Mouse (Mus musculus): ENCODE results near the gene Scaper.

The Scaper gene

DNA sequence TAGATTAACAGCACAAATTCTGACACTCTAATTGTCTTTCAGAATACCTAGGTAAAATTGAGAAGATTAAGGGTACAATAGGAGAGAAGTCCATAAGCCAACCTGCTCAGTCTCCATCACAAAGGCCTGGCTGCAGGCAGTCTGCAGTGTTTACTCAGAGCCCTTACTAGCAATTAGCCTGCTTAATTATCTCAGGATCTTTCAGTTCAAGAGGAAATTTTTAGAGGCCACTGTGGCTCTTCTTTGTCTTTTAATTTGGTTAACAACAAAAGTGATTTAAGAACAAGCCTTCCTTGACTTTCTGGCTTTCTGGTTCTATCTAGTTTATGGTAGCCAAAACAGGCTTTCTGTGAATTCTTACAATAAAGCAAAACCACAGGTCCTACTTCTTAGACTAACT is 339.3 kb downstream of the Scaper start:
- no peak for DNase-seq

DNA sequence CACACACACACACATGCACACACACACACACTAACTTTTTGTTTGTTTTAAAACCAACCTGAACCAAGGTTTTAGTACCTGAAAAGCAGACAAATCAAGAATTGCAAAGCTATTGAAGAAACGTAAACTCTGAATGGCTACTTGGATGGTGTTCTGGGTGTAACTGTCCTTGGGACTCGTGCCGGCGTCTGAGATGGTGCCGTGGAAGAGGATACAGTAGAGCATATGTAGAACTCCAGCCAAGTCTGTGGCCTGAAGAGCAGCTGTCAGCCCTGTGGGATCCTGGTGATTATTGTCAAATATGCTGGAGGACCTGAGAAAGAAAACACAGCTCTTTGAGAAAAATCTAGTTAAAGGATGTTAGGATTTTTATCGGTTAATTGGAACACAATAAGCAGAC is 351.8 kb downstream of the Scaper start:
- no peak for DNase-seq

DNA sequence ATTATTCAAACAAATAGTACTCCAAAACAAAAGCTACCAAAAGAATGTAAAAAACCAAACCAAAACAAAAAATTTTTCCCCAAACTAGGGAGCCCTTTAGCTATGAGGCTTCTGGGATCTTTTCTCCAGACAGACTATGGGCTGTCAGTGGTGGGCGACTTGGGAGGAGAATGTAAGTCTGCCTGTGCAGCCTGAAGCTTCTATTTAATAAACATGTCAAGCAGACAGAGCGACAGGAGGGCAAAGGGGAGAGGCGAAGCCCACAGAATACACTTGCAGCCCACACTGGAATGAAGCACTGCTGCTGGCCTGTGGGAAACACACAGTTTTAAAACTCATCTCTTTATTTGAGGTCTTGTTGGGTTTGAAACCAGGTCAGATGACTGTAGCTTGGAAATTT is 356.5 kb downstream of the Scaper start:
- DNase-seq = no peak

DNA sequence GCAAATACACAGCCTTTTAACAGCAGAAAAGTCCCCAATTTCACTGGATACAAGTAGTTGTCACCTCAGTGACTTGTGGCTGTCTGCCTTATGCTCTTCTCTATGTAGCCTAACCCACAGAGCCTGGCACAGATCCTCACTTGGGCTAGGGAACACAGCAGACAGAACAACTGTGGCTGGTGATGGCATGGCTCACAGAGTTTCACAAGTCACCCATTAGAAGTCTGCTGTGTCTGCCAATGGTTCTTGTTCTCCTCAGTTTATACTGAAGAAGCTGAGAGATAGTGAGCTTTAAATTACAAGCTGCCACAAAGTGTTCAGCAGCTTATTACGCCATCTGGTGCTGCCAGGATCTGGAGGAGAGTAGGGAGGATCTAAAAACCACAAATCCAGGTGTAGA is 361.3 kb downstream of the Scaper start:
- no peak for DNase-seq

DNA sequence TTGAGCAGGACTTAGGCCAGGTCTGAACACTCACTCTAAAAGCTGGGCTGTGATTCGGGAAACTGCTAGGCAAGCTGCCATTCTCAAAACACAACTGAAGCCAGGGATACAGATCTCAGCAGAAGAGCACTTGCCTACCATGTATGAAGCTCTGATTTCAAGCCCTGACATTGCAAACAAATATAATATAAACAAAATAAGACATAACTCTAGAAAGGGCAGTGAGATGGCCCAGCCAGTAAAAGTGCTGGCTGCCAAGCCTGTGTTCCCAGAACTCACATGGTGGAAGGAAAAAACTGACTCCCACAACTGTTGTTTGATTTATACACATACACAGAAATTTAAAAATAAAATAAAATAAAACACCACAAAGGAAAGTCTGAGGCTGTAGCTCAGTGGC is 366.8 kb downstream of the Scaper start:
- no peak for DNase-seq

DNA sequence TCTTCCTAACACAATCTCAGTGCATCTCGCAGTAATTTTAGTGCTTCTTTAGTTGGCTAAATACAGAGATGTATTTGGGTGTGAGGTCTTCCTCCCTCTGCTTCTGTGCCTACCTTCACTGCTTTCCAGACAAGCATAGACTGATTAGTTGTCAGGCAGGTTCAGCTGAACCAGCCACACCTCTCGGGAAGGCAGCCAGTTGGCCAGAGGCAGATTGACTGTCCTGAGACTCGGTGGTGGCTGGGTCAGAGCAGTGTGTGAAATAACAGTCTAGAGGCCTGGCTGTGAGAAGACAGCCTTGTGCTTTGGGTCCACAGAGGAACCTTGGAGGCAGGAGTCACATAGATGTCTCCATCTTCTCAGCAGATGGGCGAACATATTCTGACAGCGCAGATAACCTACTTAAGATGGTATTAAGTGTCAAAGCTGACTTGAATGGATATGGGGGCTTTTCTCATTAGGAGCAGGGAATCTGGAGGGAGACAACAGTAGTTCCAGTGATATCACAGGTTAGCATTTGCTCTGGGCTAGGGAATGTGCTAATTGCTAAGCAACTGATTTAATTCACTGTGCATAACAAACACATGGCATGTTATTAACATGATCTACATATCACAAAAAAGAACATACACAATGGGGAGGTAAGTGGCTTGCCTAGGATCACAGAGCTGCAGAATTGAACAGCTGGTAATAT is 369.3 kb downstream of the Scaper start:
- DNase-seq = peak; percentile 5

DNA sequence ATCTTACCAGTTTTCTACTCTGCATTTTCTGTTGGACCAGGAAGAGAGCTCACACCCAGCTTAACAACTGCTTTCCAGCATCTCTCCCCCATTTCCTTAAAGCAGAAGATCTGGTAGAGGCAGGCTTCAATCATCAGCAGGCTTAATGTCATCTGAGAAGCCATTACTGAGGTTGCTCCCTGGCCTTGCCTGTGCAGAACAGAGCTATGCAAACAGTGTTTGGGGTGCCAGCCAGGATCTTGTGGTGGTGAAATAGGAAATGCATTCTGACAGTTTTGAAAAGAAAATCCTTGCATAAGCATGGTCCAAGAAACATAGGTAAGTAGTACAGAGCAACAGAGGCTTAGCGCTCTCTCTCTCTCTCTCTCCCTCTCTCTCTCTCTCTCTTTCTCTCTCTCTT is 377.0 kb downstream of the Scaper start:
- no peak for DNase-seq

DNA sequence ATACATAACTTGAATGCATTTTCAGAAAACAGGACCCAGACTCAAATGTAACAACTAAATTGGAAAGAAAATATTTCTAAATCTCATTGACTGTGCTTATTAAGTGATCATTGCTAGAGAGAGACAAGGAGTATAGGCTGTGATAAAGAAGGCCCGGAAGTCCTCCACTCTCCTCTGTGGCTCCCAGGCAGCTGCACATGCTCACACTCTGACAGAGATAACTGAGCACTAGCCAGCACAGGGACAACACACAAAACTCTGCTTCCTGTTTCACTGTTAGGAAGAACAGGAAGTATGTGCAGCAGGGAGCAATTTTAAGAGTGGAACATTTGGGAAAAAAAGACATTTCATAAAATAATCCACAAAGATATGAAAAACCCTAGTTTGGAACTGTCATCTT is 382.9 kb downstream of the Scaper start:
- no peak for DNase-seq

DNA sequence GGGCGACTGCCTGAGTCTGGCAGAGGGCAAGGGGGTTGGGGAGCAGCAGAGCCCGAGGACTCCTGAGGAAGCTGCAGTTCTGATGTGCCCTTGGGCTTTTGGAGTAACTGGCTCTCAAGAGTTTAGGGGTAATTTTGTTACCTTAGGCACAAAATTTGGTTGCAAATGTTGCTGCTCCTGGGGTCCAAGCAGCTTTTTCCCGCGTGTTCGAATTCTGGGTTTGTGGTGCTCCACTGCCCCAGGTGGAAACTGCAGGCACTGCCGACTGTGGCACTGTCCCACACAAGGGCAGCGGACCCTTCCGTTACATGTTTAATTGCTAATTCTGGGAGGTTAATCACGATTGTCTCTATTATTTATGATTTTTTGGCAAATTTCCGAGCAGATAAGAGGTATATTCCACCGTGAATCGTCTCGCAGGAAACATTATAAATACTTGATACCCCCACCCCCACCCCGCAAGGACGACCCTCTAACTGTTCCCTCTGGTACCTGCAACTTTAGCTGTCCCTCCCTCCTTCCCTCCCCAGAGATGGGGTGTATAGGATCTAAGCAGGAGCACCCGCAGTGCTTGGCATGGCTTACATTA is 388.5 kb downstream of the Scaper start:
- no peak for DNase-seq

DNA sequence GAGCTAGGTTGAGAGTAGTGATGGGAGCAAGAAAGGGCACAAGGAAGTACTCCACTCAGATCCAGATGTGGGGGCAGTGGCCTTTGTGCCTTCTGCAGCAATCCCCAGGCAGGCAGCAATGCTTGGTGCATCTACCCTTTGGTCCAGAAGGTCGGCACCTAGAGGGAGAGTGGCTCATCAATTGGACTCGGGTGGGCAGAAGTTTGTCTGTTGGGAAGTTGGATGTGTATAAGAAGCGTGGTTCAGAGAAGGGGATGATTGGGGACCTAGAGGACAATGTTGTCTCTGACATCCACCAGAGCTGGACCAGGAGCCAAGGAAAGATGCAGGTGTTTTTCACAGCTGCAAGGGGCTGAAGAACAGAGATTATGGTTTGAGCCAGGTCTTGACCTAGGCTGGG is 389.0 kb downstream of the Scaper start:
- no peak for DNase-seq

DNA sequence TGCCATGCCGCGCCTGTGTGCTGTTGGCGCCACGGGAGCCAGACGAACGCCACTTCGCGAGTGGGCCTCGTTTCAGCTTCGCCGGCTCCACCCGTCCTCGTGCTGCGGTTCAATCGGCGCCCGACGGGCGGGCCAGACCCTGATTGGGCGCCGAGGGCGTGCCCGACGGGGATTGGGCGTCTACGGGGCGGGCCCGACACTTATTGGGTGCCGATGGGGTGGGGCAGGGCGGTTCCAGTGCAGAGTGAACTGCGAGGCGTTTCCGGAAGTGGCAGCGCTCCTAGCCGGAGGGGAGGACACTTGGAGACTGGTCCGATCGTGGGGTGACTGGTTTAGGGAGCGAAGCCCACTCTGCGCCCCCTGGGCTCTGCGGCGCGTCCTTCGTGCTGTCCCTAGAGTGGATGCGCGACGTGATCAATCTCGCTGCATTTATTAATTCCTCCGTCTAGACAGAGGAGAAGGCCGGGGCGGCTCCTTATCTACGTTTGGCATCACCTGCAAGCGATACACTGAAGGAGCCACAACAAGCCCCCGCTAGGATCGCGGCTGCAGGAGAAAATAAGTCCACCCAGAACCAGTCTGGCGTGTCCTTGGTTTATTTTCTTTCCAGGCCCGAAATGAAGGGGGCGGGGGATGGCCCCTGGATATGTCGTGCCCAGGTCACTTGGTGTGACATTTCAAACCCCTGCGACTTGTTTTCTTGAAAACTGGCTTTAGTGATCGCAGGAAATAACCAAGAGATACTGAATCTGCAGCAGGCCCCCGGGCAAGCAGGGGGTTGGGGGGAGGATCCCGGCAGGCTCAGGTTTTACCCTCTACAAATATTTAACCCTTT is 391.5 kb downstream of the Scaper start:
- no peak for DNase-seq

DNA sequence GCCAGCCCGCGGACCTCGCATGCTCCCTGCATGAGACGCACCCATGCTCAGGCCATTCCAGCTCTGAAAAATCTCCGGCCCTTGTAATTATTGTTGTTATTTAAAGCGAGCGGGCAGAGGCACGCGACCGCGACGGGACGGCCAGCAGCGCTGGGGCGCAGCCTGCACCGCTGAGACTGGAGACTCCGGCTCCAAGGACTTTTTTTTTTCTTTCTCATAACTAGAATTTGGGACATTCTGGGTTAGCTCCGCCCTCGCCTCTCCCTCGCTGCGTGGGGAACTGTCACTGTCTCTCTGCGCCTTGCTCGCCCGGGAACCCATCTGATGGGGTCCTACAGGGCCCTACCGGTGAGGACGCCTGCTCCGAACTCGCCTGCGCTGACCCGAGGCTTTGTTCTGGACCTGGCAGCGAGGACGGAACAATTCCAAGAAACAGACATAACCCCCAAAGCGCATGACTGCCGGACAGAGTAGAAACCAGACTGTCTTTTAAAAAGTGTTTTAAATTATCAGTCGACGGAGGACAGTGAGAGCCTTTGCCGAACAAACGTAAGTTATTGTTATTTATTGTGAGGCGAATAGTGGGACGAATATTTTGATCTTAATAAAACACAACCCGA is 392.3 kb downstream of the Scaper start:
- DNase-seq = no peak

DNA sequence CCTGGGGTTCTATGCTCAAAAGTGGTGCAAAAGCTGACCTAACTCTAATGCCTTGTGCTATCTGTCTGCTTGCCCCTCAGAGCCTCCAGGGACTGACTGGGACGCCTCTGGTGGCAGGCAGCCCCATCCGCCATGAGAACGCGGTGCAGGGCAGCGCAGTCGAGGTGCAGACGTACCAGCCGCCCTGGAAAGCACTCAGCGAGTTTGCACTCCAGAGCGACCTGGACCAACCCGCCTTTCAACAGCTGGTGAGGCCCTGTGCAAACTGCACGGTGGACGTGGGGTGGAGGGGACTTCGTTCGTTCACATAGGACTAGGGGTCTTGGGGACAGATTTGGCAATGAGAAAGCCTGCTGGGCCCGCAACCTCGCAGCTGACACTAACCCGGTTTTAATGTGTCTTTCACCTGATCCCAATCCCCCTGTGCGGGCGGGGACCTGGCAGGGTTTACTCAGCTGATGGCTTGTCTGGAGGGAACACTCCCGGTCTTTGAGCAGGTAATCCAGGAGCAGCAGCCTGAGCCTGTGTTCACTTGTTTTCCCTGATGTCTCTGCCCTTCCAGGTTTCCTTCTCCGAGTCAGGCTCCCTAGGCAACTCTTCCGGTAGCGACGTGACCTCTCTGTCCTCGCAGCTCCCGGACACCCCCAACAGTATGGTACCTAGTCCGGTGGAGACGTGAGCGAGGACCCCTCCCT is 392.9 kb downstream of the Scaper start:
- DNase-seq = peak; percentile 28

DNA sequence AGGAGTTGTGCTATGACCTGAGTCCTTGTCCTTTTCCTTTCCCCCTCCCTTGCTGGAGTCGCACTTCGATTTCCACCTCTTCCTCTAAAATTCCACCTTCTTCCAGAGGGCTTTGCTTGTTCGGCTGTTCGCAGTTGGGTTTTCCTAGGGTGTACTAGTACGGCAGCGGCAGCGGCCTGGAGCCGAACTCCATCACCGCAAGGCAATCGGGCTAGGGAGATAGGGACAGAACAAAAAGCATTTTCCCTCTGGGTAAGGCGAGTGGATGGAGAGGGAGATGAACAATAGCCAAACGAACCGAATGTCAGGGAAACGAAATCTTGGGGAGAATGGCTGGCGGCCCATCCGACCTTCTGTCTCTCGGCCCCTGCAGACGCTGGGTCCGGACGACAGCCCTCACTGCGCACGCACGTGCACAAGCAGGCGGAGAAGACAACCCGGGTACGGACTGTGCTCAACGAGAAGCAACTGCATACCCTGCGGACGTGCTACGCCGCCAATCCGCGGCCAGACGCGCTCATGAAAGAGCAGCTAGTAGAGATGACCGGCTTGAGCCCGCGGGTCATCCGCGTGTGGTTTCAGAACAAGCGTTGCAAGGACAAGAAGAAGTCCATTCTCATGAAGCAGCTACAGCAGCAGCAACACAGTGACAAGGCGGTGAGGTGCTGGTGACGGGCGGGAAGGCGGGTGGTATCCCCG is 394.1 kb downstream of the Scaper start:
- peak; percentile 35 for DNase-seq

DNA sequence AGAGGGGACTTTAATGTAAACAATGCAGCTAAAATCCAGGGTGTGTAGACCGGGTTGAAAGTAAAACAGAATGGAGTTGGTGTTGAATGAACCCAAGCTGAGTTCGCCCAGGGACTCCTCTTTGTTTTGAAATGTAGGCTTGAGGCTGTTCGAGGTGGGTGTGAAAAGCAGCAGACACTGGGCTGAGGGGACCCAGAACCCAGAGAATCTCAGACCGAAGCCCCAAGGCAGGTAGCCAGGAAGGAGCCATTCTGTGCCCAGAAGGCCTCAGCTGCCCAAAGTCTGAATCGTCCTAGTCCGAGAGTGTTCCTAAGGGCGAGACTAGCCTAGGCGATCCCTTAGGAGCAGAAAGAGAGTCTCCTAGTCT is 394.6 kb downstream of the Scaper start:
- no peak for DNase-seq

DNA sequence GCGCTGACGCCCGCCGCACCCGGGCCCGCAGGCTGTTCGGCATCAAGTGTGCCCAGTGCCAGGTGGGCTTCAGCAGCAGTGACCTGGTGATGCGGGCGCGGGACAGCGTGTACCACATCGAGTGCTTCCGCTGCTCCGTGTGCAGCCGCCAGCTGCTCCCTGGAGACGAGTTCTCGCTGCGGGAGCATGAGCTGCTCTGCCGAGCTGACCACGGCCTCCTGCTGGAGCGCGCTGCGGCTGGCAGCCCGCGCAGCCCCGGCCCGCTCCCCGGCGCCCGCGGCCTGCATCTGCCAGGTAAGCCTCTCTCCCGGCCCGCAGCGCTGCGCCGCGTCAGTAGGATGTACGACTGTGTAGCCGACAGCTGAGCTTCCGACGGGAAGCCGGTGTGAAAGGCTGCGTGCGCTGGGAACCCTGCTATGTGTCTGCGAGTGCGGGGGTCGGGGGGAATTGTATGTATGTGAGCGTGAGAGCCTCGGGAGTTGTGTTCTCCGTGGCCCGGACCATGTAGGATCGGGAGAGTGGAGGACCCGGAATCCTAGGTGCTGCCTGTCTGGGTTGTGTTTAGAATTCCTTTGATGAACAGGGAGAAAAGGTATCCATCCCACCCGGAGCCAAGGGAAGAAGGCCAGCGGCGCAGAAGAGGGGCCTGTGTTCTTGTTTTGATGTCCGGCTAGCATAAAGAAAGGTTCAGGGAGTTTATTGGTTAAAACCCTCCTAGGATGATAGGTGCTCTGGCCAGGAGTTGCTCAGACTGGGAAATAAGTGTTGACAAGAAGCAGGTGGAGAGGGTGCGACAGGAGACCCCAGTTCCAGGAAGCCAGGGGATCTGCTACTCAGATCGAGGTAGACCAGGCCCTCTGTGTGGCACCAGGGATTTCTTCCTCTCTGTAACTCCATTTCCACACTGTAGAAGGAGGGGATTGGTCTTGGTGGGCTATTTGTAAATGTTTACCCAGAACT is 395.3 kb downstream of the Scaper start:
- DNase-seq = no peak

DNA sequence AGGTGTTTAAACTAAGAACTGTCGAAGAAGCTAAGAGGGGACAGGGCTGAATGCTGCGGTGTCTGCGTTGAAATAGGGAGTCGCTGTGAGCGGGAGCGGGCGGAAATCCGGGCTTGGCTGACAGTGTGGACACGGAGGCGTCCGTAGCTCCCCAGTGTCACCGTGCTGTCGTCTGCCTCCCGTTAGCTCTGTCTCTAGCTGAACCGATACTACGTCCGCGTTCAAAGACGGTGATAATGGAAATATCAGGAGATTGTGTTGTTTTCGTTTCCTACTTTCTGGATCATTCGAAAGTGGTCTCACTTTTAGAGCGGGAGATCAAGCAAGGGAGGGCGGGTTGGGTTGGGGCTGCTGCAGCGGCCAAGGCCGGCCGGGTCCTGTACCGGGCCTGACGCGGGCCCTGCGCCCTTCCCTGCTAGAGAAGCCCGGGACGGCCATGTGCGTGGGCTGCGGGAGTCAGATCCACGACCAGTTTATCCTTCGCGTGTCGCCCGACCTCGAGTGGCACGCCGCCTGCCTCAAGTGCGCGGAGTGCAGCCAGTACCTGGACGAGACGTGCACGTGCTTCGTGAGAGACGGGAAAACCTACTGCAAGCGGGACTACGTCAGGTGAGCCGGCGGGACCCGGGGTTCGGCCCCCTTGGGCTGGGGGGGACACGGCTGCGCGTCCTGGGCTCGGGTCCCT is 396.1 kb downstream of the Scaper start:
- DNase-seq = no peak

DNA sequence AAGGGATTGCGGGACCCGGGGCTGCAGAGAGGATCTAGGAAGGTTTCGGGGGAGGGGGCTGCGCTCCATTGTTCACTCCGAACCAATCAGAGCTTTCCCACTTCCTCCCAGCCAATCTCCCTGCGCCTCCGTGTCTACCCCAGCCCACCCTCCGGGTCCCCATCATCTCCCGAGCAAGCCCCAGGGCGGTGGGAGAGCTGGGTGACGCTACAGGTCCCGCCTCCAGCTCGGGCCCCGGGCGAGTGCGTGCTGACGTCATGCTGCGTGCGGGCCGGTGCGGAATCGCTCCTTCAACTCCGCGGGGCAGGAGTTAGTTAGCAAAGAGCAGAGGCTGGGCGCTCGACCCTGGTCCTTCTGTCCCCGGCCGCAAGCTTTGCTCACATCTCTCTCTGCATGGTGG is 397.0 kb downstream of the Scaper start:
- DNase-seq = no peak

DNA sequence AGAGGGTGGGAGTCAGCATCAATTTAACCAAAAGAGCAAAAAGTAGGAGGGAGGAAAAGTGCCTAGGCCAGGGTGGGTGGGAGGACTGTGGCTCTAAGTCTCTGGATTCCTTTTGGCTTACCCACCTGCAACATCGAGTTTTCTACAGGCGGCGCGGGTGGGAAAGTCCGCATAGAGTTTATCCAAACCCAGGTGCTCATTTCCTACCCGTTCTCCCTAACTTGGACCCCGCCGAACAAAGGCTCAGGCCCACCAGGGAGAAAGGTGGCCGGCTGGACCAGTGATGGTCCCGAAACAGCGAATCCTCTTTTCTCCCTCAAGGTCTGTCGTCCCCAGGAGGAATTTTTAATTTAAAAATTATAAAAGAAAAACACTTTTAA is 397.5 kb downstream of the Scaper start:
- no peak for DNase-seq

DNA sequence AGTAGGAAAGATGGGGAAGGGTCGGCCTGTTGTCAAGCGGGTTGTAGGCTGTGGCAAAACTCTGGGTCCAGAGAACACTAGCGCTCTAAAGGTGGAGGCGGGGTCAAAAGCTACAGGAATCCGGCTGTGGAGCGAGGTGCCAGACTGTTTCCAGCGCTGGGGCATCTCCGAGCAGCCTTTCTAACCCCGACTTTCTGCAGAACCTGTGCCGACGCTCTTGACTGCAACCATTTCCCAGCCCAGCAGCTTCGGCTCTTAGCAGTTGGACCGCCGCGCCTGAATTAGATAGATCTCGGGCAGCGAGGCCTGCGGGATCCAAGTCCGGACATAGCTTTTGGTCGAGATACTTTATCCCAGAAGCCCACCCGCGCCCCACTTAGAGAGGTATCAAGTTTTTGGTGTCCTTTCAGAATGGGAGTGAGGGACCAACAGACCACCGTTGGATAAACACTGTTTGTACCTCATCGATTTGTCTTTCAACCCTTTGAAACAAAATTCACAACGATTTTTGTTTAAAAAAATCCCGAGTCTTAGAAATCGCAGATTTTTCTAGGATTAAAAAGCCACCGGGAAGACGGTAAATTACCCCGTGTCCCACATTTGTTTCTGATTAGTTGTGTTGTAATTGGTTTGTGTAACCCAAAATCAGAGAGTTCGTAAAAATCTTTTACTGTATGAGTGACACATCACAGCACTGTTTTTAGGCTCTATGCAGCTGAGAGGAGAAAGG is 398.1 kb downstream of the Scaper start:
- DNase-seq = no peak
